Mouse (Mus musculus) olfactory bulb, adult 2 months (tissue): ENCODE measurements around the gene Inf2. TPM values are rescaled to one million over a fixed set of nuclear protein-coding genes. Genes with fewer than 3 reads are reported as not detected.

ENCODE experiments used
- H3K27ac ChIP-seq: fragments of 200-500 bp; 2 replicates; pipeline ENCODE4 v1.5.1; 2012; ENCODE audit warnings: low read depth, low read length; ENCODE audit not compliant: insufficient read depth
- H3K4me1 ChIP-seq: fragments of 200-500 bp; 2 replicates; pipeline ENCODE4 v1.6.1; 2012; ENCODE audit warnings: low read length; ENCODE audit not compliant: control insufficient read depth, insufficient read depth
- H3K4me3 ChIP-seq: fragments of 200-500 bp; 2 replicates; pipeline ENCODE4 v1.5.1; 2012; ENCODE audit warnings: mild to moderate bottlenecking, low read depth, low read length, moderate library complexity; ENCODE audit not compliant: insufficient read depth
- CTCF ChIP-seq: fragments of 200-500 bp; IDR thresholded peaks from 2 replicates; pipeline ENCODE4 v1.5.1; 2012; ENCODE audit warnings: low read depth, mild to moderate bottlenecking, low read length, moderate library complexity; ENCODE audit not compliant: insufficient read depth
- POLR2A ChIP-seq: fragments of 200-500 bp; IDR thresholded peaks from 2 replicates; pipeline ENCODE4 v1.6.1; 2012; ENCODE audit warnings: mild to moderate bottlenecking, low read depth, low read length, moderate library complexity; ENCODE audit not compliant: insufficient read depth
- WGBS: fragments of 180-500 bp; shearing (Covaris S2); methylation state at CpG from one replicate; pipeline ENCODE4 v1.1.7; 2018; 5-methylcytosine and 5-hydroxymethylcytosine counted together
- polyA plus RNA-seq: library from polyadenylated mRNA; stranded (reverse); fragments of >200 nt; gene quantifications from 2 replicates; pipeline ENCODE4 v1.2.4, GENCODE M21; 2012; ENCODE audit warnings: low replicate concordance; ENCODE audit not compliant: missing spikeins, insufficient read depth, insufficient read length

The Inf2 gene
- polyA plus RNA-seq, 1 experiment = not detected

- H3K27ac ChIP-seq = peak overlapping the region; percentile 16; the same call in 1 of the 2 replicates
- no peak for TF ChIP-seq POLR2A
- TF ChIP-seq CTCF = no peak
- no peak overlapping the region for H3K4me3 ChIP-seq
- WGBS = 67% methylated on average over 8 of the region's 8 CpGs
- H3K4me1 ChIP-seq = peaks cover 78% of the 10 kb centered on the region
Observed at GRCm38 (mm10) chr12:112590566-112591239, 2.1 kb downstream of the Inf2 start.

GRCm38 (mm10) chr12:112591240-112591639, 2.7 kb downstream of the Inf2 start:
- Histone ChIP-seq H3K4me1 (peaks cover 78% of the 10 kb centered on the region), H3K27ac (no peak overlapping the region), H3K4me3 (no peak overlapping the region)
- WGBS = 96% methylated on average over 5 of the region's 5 CpGs
- TF ChIP-seq POLR2A = no peak
- TF ChIP-seq CTCF = no peak

GRCm38 (mm10) chr12:112591730-112592129, 3.1 kb downstream of the Inf2 start:
- no peak overlapping the region for H3K27ac ChIP-seq
- 83% methylated on average over 3 of the region's 3 CpGs for WGBS

GRCm38 (mm10) chr12:112592985-112593734, 4.6 kb downstream of the Inf2 start:
- Histone ChIP-seq H3K27ac (peak overlapping the region; percentile 73; the same call in 1 of the 2 replicates), H3K4me3 (no peak overlapping the region), H3K4me1 (peaks cover 84% of the 10 kb centered on the region)
- TF ChIP-seq CTCF = no peak
- no peak for TF ChIP-seq POLR2A
- WGBS = 68% methylated on average over 21 of the region's 21 CpGs

More at GRCm38 (mm10) chr12:112591730-112592129, 3.1 kb downstream of the Inf2 start:
- H3K4me3 ChIP-seq = no peak overlapping the region
- TF ChIP-seq CTCF (no peak), POLR2A (no peak)
- H3K4me1 ChIP-seq = peaks cover 81% of the 10 kb centered on the region

- peaks cover 87% of the 10 kb centered on the region for H3K4me1 ChIP-seq
- TF ChIP-seq POLR2A (no peak), CTCF (no peak)
- peak overlapping the region; percentile 73 for H3K27ac ChIP-seq
- H3K4me3 ChIP-seq = no peak overlapping the region
- 63% methylated on average over 16 of the region's 16 CpGs for WGBS
Observed at GRCm38 (mm10) chr12:112593951-112594915, 5.6 kb downstream of the Inf2 start.

- peak overlapping the region; percentile 73 for H3K27ac ChIP-seq
- peaks cover 88% of the 10 kb centered on the region for H3K4me1 ChIP-seq
- no peak overlapping the region for H3K4me3 ChIP-seq
- 11% methylated on average over 4 of the region's 4 CpGs for WGBS
- no peak for TF ChIP-seq CTCF
- no peak for TF ChIP-seq POLR2A
Observed at GRCm38 (mm10) chr12:112594989-112595388, 6.4 kb downstream of the Inf2 start.

- 38% methylated on average over 4 of the region's 4 CpGs for WGBS
- TF ChIP-seq POLR2A = no peak; the same call in 1 of the 2 replicates
- TF ChIP-seq CTCF = no peak
- Histone ChIP-seq H3K27ac (peak overlapping the region; percentile 73), H3K4me3 (no peak overlapping the region), H3K4me1 (peaks cover 89% of the 10 kb centered on the region)
Observed at GRCm38 (mm10) chr12:112595626-112596025, 7.0 kb downstream of the Inf2 start.

GRCm38 (mm10) chr12:112596454-112596853, 7.9 kb downstream of the Inf2 start:
- peak overlapping the region; percentile 9; the same call in 1 of the 2 replicates for H3K27ac ChIP-seq

More at GRCm38 (mm10) chr12:112596454-112596853, 7.9 kb downstream of the Inf2 start:
- no peak for TF ChIP-seq POLR2A
- TF ChIP-seq CTCF = no peak
- no peak overlapping the region for H3K4me3 ChIP-seq
- 64% methylated on average over 9 of the region's 9 CpGs for WGBS
- peaks cover 83% of the 10 kb centered on the region for H3K4me1 ChIP-seq
